Mouse (Mus musculus): ENCODE data around the gene Rab33a. TPM values are rescaled to one million over a fixed set of nuclear protein-coding genes. Genes with fewer than 3 reads are reported as not detected.

The Rab33a gene
- polyA plus RNA-seq, 1 experiment from 2014 or later, result 28.3 TPM

DNA sequence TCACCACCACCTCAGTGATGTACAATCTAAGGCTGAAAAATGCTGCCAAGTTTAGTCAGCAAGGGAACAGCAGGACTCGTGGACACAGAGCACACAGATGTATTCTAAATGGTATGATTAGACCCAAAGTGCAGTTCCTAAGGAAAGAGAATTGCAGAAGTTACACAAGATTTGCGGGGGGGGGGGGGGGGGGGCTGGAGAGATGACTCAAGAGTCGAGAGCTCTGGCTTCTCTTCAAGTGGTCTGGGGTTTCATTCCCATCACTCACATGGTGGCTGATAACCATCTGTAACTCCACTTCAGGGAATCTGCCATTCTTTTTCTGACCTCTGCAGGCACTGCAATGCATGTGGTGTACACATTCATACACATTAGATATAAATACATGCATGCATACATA is 7.3 kb downstream of the Rab33a start:
- H3K27ac ChIP-seq, result no peak overlapping the region
- DNase-seq (ENCODE audit: low spot score), result no peak
- H3K36me3 ChIP-seq, result no peaks in the 10 kb centered on the region
- no peaks in the 10 kb centered on the region for H3K9me3 ChIP-seq
- H3K4me1 ChIP-seq (replicated peaks), result no peaks in the 10 kb centered on the region
- no peaks in the 10 kb centered on the region for H3K27me3 ChIP-seq (ENCODE audit: insufficient read depth, poor library complexity, severe bottlenecking)
- 80% methylated on average over 3 of the region's 3 CpGs for WGBS
- no peak overlapping the region for H3K4me3 ChIP-seq

GRCm38 (mm10) chrX:48532175-48532574 is 13.1 kb downstream of the Rab33a start:
- WGBS, result 44% methylated on average over 3 of the region's 3 CpGs

More at GRCm38 (mm10) chrX:48532175-48532574, 13.1 kb downstream of the Rab33a start:
- no peaks in the 10 kb centered on the region for H3K36me3 ChIP-seq
- H3K27me3 ChIP-seq (ENCODE audit: insufficient read depth, poor library complexity, severe bottlenecking), result no peaks in the 10 kb centered on the region
- no peak overlapping the region for H3K4me3 ChIP-seq
- H3K27ac ChIP-seq, result no peak overlapping the region
- no peaks in the 10 kb centered on the region for H3K9me3 ChIP-seq
- peak; percentile 65 for DNase-seq (ENCODE audit: low spot score)
- no peaks in the 10 kb centered on the region for H3K4me1 ChIP-seq (replicated peaks)

Other genes with a start within 250 kb of the Rab33a start
- 4.2 and 5.4 TPM in 2 replicates for gene Bcorl1, start 177.9 kb upstream of the Rab33a start, polyA plus RNA-seq (2016; fragmentation: Nextera tagmentation; extraction: Ambion mirVana)
- gene Elf4, start 56.2 kb upstream of the Rab33a start, polyA plus RNA-seq (2016; fragmentation: Nextera tagmentation; extraction: Ambion mirVana), result 2.6 and 2.8 TPM in 2 replicates
- gene Aifm1, start 5.7 kb upstream of the Rab33a start, polyA plus RNA-seq (2016; fragmentation: Nextera tagmentation; extraction: Ambion mirVana), result 65.5 and 73.0 TPM in 2 replicates
- 13.4 and 16.8 TPM in 2 replicates for gene Zfp280c, start 75.2 kb downstream of the Rab33a start, polyA plus RNA-seq (2016; fragmentation: Nextera tagmentation; extraction: Ambion mirVana)
- gene Slc25a14, start 104.1 kb downstream of the Rab33a start, polyA plus RNA-seq (2016; fragmentation: Nextera tagmentation; extraction: Ambion mirVana), result 20.7 and 27.1 TPM in 2 replicates
- not detected in 2 replicates for gene Gpr119, start 155.2 kb downstream of the Rab33a start, polyA plus RNA-seq (2016; fragmentation: Nextera tagmentation; extraction: Ambion mirVana)
- 19.4 and 24.3 TPM in 2 replicates for gene Rbmx2, start 175.7 kb downstream of the Rab33a start, polyA plus RNA-seq (2016; fragmentation: Nextera tagmentation; extraction: Ambion mirVana)